Mouse (Mus musculus): Measurements from ENCODE around the gene Ak7. TPM values are rescaled to one million over a fixed set of nuclear protein-coding genes. Genes with fewer than 3 reads are reported as not detected.

Ak7 gene
- polyA plus RNA-seq (2014; fragmentation: Illumina TruSeq; extraction: RNeasy Lipid Tissue Mini Kit (QIAGEN cat#74804); ENCODE audit: low read depth, low replicate concordance): 0.63 TPM

GRCm38 (mm10) chr12:105705799-105706487 is at the start of gene Ak7:
Gene Ak7, plus strand, starts transcription at chr12:105705976.

GRCm38 (mm10) chr12:105683933-105684901 is 21.6 kb upstream of the Ak7 start, which contains the start of gene Gskip:
Gene Gskip, plus strand, starts transcription at chr12:105684829.

GRCm38 (mm10) chr12:105685001-105685691 is 20.6 kb upstream of the Ak7 start, which contains the start of gene Atg2b:
Gene Atg2b, minus strand, starts transcription at chr12:105685211.

GRCm38 (mm10) chr12:105784196-105784999 is 78.6 kb downstream of the Ak7 start, which contains the start of gene Papola:
Gene Papola, plus strand, starts transcription at chr12:105784694.

Other genes with a start within 250 kb of the Ak7 start
- gene Bdkrb2, start 142.8 kb upstream of the Ak7 start, polyA plus RNA-seq (2014; fragmentation: Illumina TruSeq; extraction: RNeasy Lipid Tissue Mini Kit (QIAGEN cat#74804); ENCODE audit: low read depth, low replicate concordance): 3.5 TPM
- gene Bdkrb1, start 102.9 kb upstream of the Ak7 start, polyA plus RNA-seq (2014; fragmentation: Illumina TruSeq; extraction: RNeasy Lipid Tissue Mini Kit (QIAGEN cat#74804); ENCODE audit: low read depth, low replicate concordance): not detected
- gene Gskip, start 21.1 kb upstream of the Ak7 start, polyA plus RNA-seq (2014; fragmentation: Illumina TruSeq; extraction: RNeasy Lipid Tissue Mini Kit (QIAGEN cat#74804); ENCODE audit: low read depth, low replicate concordance): 37.4 TPM
- gene Atg2b, start 20.8 kb upstream of the Ak7 start, polyA plus RNA-seq (2014; fragmentation: Illumina TruSeq; extraction: RNeasy Lipid Tissue Mini Kit (QIAGEN cat#74804); ENCODE audit: low read depth, low replicate concordance): 10.5 TPM
- gene Papola, start 78.7 kb downstream of the Ak7 start, polyA plus RNA-seq (2014; fragmentation: Illumina TruSeq; extraction: RNeasy Lipid Tissue Mini Kit (QIAGEN cat#74804); ENCODE audit: low read depth, low replicate concordance): 603 TPM